ENCODE assay signal across 9 mouse cellular contexts in genomic region chr12:108959639-108960219, GRCm38 (mm10).
DNase-seq lines count a peak whose midpoint lies in the region; ATAC-seq and TF ChIP-seq lines count a peak whose summit lies in the region.
"Had no signal": no experiment of that assay in that cellular context is flagged by ENCODE, and none has a peak within 500 bp of the region (broad histone marks: within the 10 kb centered on the region; RNA-seq: fewer than 3 reads in every experiment).

No protein-coding gene starts in this region.

- H3K27ac ChIP-seq in cortical plate, adult 2 months (ENCODE audit: insufficient read depth, low read length): no peak overlapping the region
- H3K27ac ChIP-seq in hindbrain, embryonic 15.5 days (replicated peaks): peak overlapping the region; percentile 7; the same call in 1 of the 2 replicates
- H3K27ac ChIP-seq in limb, embryonic 13.5 days: no peak overlapping the region

- TF ChIP-seq CTCF in E14TG2a.4 (conservative IDR thresholded peaks at IDR 0.05; ENCODE audit: low read length): no peak
- no peak for TF ChIP-seq CTCF in cortical plate, adult 2 months (IDR thresholded peaks at IDR 0.05; ENCODE audit: extremely low read depth, insufficient read depth, low read length)

- 0 out of 2 replicates have a peak overlapping the region, but pooled peaks have one; percentile 17 for H3K9ac ChIP-seq in hindbrain, embryonic 15.5 days
- H3K9ac ChIP-seq in limb, embryonic 13.5 days: 0 out of 2 replicates have a peak overlapping the region, but pooled peaks have one; percentile 35

- H3K36me3 ChIP-seq in E14TG2a.4 (ENCODE audit: insufficient read depth, low read length): peaks cover 4% of the 10 kb centered on the region; the same call in 1 of the 2 replicates
- no peaks in the 10 kb centered on the region for H3K36me3 ChIP-seq in hindbrain, embryonic 15.5 days
- no peaks in the 10 kb centered on the region for H3K36me3 ChIP-seq in limb, embryonic 13.5 days

- no peaks in the 10 kb centered on the region for H3K27me3 ChIP-seq in E14TG2a.4 (ENCODE audit: insufficient read depth, low read length)
- H3K27me3 ChIP-seq in hindbrain, embryonic 15.5 days: no peaks in the 10 kb centered on the region; the same call in 1 of the 2 replicates
- H3K27me3 ChIP-seq in limb, embryonic 13.5 days: peaks cover 21% of the 10 kb centered on the region

- 13% methylated on average over 12 of the region's 12 CpGs for WGBS in hindbrain, embryonic 15.5 days
- 31% methylated on average over 12 of the region's 12 CpGs for WGBS in limb, embryonic 13.5 days

- no peak for TF ChIP-seq POLR2A in cortical plate, adult 2 months (IDR thresholded peaks at IDR 0.05; ENCODE audit: extremely low read depth, insufficient read depth, low read length)

- peaks cover 52% of the 10 kb centered on the region for H3K4me1 ChIP-seq in E14TG2a.4 (replicated peaks; ENCODE audit: low read depth, low read length)
- H3K4me1 ChIP-seq in cortical plate, adult 2 months (ENCODE audit: control insufficient read depth, insufficient read depth, low read length): peaks cover 2% of the 10 kb centered on the region; the same call in 1 of the 2 replicates
- H3K4me1 ChIP-seq in hindbrain, embryonic 15.5 days (replicated peaks): peaks cover 50% of the 10 kb centered on the region
- H3K4me1 ChIP-seq in limb, embryonic 13.5 days: peaks cover 40% of the 10 kb centered on the region

- H3K4me3 ChIP-seq in E14TG2a.4 (replicated peaks; ENCODE audit: low read length): peak overlapping the region; percentile 51
- peak overlapping the region; percentile 8; the same call in 1 of the 2 replicates for H3K4me3 ChIP-seq in cortical plate, adult 2 months (ENCODE audit: insufficient read depth, low read length)
- peak overlapping the region; percentile 25; the same call in 1 of the 2 replicates for H3K4me3 ChIP-seq in hindbrain, embryonic 15.5 days
- H3K4me3 ChIP-seq in limb, embryonic 13.5 days: peak overlapping the region; percentile 32
- H3K4me3 ChIP-seq: erythroblast, embryonic 14.5 days had no signal

- intact Hi-C loops in gastrocnemius, postnatal 14 days (cut with DNase I; ENCODE audit: low total_unique reads): no loop called here

- no peak for DNase-seq in right cerebral cortex, postnatal 25 days
- DNase-seq in gastrocnemius, postnatal 14 days: no peak
- no peak for DNase-seq in thymus, postnatal 4 days
- DNase-seq in frontal cortex, postnatal 14 days (ENCODE audit: low spot score in 2 of 2): no peak

- H3K4me2 ChIP-seq in hindbrain, embryonic 15.5 days: peak overlapping the region; percentile 53
- H3K4me2 ChIP-seq in limb, embryonic 13.5 days (replicated peaks): peak overlapping the region; percentile 63

- ATAC-seq in hindbrain, embryonic 15.5 days (ENCODE audit: low FRiP score, low read depth): peak; percentile 43; the same call in 1 of the 2 replicates
- ATAC-seq in limb, embryonic 13.5 days (ENCODE audit: low FRiP score, low read depth): no peak

- no peaks in the 10 kb centered on the region for H3K9me3 ChIP-seq in E14TG2a.4 (ENCODE audit: low read length)
- H3K9me3 ChIP-seq in hindbrain, embryonic 15.5 days: no peaks in the 10 kb centered on the region
- H3K9me3 ChIP-seq in limb, embryonic 13.5 days: no peaks in the 10 kb centered on the region
